Mouse (Mus musculus): ENCODE results near the gene Ehmt2.
"Not testable (repeated sequence)": the region's sequence is repeated elsewhere in the genome, so short reads cannot be mapped to it uniquely, and the experiment has no call there.

The Ehmt2 gene

DNA sequence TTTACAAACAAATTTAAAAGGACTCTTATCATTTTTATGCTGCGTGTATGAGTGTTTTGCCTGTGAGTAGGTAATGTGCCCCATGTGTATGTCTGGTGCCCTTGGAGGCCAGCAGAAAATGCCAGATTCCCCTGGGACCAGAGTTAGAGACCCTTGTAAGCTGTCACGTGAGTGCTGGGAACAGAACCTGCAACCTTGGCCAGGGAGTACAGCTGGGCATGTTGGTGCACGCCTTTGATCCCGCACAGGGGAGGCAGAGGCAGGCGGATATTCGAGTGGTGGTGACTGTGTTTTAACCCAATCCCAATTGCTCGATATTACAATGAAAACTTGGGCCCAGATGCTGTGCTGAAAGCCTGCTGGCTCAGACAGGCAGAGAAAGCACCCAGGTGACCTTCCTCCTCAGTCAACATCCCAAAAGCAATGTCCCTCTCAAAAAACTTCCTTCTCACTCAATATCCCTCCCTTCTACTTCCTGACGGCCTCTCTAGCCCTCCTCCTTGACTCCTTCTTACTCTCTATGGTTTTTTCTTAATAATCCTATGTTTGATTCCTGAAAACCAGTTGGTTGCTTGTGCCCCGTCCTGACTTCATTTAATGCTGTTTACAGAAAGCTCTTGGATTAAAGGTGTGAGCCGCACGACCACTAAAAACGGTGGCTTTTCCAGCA lies 8.1 kb upstream of the Ehmt2 start:
- CTCF ChIA-PET = no interaction called here

DNA sequence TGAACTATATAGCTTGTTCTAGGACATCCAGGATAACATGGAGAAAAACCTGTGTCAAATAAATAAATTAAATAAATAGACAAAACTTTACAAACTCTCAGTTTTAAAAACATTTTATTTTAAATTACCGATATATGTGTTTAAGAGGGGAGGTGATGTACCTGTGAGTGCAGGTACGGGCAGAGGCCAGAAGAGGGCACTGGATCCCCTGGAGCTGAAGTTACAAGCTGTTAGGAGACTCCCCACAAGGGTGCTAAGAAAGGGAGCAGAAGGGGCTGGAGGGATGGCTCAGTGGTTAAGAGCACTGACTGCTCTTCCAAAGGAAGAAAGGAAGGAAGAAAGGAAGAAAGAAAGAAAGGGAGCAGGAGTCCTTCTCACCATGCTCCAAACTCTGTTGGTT lies 6.9 kb upstream of the Ehmt2 start:
- CTCF ChIA-PET = interaction anchor here (0.5 to 0.7 kb wide), 2 partner anchors 8 to 51 kb away, joined by 4 to 7 read pairs; no protein-coding TSS in a partner anchor

DNA sequence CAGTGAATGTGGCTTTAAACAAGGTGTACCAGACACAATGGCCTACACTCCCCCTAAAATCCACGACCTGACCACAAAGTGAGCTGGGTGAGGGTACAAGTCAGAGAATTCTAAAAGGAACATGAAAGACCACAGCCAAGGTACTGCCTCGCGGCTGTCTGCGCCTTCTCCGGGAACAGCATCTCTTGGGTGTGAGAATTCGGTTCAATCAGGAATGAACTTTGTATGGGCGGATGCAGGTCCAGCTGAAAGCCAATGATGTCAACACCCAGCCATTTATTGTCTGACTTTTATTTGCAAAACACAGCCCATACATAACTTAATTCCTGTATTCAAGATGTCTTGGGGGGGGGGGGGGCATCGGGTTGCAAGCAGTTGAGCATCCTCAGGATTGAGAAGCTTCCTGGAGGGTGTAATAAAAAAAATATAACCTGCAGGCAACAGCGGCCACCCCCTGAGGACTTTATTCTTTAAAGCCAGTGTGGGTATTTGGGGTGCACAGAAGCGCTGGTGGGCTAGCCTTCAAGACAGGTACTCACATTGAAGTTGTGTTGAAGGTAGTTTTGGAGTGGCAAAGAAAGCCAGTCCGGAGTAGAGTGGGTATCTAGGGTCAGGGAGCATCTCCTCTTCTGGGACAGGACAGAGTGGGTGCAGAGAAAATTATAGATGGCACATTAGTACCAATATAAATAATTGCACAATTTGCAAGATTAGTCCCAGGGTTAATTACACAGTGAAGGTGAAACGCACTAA lies 5.0 kb upstream of the Ehmt2 start:
- CTCF ChIA-PET = interaction anchor here (0.6 kb wide), 2 partner anchors 31 to 80 kb away, joined by 3 to 4 read pairs; no protein-coding TSS in a partner anchor

DNA sequence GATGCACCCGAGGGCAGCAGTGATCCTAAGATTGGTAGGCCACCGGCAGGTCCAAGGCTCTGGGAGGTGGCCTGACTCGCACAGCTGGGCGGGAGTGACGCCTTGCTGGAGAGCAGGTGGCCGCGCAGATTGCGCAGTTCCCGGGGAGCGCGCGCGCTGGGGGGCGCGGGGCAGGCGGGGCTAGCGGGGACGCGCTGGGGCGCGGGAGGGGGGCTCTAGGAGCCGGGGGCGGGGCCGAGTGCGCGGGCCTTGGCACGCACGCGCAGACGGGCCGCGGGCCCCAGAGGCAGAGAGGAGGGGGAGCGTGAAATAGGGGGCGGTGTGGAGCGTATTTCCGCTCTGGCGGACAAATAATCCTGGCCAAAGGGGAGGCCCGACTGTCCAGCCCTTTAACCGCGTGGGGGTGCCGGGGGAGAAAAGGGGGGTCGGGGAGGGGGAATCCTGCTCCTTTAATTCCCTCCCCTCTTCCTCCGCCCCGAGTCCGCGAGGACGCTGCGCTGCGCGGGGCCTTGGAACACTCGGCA lies 4.1 kb upstream of the Ehmt2 start:
- CTCF ChIA-PET = no interaction called here

DNA sequence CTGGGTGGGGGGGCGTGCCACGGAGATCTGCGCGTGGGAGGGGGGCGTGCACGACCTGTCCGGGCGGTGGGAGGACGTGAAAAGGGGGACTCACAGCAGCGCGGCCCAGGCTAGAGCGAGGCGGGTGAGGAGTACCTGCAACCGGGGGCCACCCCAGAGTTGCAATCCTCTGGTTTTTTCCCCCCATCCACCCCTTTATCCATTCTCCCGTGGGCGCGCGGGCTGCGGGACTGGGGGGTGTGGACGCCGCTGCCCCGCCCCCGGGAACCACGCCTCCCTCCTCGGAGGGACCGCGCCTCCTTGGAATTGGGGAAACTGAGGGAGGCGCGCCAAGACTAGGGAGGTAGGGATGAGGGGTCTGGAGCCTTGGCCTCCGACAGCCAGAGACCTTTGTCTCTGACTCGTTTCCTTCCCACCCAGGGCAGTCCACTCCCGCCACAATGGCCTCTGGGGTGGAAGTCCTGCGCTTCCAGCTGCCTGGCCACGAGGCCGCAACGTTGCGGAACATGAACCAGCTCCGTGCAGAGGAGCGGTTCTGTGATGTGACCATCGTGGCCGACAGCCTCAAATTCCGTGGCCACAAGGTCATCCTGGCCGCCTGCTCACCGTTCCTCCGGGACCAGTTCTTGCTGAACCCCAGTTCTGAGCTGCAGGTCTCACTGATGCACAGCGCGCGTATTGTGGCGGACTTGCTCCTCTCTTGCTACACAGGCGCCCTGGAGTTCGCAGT lies 3.3 kb upstream of the Ehmt2 start:
- CTCF ChIA-PET = no interaction called here

DNA sequence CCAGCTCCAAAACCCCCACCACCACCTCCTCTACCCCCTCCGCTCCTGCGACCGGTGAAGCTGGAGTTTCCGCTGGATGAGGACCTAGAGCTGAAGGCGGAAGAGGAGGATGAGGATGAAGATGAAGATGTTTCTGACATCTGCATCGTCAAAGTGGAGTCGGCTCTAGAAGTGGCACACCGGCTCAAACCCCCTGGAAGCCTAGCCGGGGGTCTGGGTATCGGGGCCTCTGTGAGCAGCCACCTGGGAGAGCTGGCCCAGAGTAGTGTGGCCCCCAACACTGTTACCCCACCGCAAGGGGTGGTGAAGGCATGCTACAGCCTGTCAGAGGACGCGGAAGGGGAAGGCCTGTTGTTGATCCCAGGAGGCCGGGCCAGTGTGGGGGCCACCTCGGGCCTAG lies 2.5 kb upstream of the Ehmt2 start:
- CTCF ChIA-PET = no interaction called here

DNA sequence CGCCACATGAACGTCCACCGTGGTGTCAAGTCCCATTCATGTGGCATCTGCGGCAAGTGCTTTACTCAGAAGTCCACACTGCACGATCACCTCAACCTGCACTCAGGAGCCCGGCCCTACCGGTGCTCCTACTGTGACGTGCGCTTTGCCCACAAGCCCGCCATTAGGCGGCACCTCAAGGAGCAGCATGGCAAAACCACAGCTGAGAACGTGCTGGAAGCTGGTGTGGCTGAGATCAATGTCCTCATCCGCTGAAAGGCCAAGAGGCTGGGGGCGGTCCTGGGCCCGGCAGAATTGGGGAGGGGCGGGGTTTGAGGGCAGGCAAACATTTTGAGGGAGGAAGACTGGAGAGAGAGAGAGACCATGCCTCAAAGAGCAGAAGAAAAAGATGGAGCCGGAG lies 1.9 kb upstream of the Ehmt2 start:
- CTCF ChIA-PET = no interaction called here

DNA sequence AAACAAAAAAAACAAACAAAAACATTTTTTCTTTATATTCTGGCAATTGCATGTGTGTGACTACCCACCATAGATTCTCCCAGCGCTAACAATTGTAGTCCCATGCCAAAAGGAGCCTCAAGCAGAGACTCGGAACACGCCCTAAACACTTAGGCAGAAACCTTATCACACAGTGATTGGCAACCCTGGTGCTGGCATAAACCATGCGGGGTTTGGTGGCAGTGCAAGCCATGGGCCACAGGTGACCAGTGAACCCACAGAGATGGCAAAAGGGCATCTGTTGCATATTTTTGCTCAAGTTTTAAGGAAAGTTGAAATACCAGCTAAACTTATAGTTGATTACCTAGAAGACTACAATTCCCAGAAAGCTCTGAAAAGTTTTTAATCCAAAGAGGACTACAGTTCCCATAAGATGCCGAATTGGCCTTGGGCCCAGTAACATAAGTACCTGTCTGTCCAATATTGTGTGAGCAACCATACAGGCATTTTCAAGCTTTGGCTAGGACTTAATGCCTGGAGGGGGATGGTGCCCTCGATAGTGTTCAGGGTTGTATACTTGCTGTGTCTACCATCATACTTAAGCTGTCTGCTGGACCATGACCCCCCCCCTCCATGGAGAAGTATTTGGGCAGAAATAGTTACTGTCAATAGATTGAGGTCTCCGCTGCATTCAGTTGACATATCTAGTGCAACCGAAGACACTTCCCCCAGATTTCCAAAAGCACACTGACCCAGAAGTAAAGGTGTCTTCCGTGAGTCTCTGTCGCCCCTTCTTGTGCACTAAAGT lies 703 bp upstream of the Ehmt2 start:
- CTCF ChIA-PET = interaction anchor here (1.5 kb wide), 1 partner anchor 15 kb away, joined by 6 read pairs; no protein-coding TSS in a partner anchor

DNA sequence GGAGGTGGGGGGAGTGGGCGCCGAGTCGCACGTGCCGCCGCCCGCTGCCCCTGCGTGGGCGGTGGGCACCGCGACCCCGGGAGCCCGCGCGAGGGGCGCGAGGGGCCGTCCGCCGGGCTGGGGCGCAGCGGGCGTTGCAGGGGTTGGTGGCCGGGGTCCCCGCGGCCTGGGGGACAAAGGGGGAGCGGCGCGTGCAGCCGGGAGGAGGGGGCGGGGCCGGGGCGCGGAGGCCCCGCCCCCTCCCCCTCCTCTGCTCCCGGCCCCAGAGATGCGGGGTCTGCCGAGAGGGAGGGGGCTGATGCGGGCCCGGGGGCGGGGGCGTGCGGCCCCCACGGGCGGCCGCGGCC lies 410 bp downstream of the Ehmt2 start:
- CTCF ChIA-PET = interaction anchor here (0.6 kb wide), 1 partner anchor 28 kb away, joined by 4 read pairs; no protein-coding TSS in a partner anchor

DNA sequence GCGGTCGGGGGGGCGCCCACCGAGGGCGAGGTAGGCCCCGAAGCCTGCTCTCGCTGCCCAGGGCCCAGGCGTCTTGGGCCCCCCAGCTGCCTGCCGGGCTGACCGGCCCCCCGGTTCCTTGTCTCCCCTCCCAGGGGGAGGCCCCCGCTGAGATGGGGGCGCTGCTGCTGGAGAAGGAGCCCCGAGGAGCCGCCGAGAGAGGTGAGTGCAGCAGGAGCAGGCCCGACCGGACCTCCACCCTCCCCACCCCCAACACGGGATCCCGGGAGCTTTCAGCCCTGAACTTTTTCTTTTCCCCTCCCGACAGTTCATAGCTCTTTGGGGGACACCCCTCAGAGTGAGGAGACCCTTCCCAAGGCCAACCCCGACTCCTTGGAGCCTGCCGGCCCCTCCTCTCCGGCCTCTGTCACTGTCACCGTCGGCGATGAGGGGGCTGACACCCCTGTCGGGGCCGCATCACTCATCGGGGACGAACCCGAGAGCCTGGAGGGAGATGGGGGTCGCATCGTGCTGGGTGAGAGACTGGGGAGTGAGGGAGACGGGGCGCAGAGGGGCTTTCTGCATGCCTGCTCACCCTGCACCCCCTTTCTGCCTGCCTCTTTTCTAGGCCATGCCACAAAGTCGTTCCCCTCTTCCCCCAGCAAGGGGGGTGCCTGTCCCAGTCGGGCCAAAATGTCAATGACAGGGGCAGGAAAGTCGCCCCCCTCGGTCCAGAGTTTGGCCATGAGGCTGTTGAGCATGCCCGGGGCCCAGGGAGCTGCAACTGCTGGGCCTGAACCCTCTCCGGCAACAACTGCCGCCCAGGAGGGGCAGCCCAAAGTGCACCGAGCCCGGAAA lies 1.0 kb downstream of the Ehmt2 start:
- CTCF ChIA-PET = interaction anchor here (0.5 to 0.6 kb wide), 2 partner anchors 8 to 29 kb away, joined by 4 read pairs; no protein-coding TSS in a partner anchor

DNA sequence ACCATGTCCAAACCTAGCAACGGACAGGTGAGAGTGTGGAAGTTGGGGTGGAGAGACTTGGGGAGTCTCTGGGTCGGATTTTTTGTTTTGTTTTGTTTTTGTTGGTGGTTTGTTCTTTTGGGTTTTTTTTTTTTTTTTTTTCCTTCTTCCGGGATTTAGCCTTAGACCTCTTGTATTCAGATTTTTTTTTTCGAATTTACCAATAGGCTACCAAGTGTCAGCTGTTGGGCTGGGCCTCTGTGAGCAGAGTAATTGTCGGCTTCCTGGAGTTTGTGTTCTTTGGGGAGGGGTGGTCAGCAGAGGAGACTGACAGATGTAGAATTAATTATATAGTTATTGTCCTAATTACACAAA lies 1.6 kb downstream of the Ehmt2 start:
- CTCF ChIA-PET = interaction anchor here (0.7 kb wide), 1 partner anchor 48 kb away, joined by 18 read pairs; no protein-coding TSS in a partner anchor

DNA sequence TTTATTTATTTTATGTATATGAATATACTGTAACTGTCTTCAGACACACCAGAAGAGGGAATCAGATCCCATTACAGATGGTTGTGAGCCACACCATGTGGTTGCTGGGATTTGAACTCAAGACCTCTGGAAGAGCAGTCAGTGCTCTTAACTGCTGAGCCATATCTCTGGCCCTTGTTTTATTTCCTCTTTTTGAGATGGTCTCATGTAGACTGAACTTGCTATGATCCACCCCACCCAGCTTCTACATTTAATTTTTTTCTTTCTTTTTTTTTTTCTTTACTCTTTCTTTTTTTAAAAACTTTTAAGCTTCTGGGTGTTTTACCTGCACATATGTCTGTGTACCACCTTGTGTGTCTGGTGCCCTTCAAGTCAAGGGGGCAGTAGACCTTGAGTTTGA lies 2.6 kb downstream of the Ehmt2 start:
- CTCF ChIA-PET = not testable (repeated sequence)

DNA sequence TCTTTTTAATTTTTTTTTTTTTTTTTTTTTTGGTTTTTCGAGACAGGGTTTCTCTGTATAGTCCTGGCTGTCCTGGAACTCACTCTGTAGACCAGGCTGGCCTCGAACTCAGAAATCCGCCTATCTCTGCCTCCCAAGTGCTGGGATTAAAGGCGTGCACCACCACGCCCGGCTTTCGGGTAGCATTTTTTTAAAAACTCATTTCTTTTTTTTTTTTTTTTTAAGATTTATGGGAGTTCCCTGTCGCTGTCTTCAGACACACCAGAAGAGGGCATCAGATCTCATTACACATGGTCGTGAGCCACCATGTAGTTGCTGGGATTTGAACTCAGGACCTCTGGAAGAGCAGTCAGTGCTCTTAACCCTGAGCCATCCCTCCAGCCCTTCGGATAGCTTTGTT lies 3.7 kb downstream of the Ehmt2 start:
- CTCF ChIA-PET = interaction anchor here (0.6 to 0.7 kb wide), 2 partner anchors 64 to 353 kb away, joined by 3 to 4 read pairs; no protein-coding TSS in a partner anchor

DNA sequence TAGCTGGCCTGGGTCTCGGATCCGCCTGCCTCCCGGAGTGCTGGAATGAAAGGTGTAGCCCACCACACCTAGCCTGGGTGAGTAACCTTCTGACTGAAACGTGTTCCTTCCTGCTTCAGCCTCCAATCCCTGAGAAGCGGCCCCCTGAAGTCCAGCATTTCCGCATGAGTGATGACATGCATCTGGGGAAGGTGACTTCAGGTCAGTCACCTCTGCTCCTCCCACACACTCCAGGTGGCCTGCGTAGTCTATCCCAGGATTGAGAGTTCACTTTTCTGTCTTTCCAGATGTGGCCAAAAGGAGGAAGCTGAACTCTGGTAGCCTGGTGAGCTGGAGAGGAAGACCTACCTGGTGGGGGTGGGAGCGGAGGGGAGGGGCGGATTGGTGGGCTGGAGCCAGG lies 4.6 kb downstream of the Ehmt2 start:
- CTCF ChIA-PET = no interaction called here

DNA sequence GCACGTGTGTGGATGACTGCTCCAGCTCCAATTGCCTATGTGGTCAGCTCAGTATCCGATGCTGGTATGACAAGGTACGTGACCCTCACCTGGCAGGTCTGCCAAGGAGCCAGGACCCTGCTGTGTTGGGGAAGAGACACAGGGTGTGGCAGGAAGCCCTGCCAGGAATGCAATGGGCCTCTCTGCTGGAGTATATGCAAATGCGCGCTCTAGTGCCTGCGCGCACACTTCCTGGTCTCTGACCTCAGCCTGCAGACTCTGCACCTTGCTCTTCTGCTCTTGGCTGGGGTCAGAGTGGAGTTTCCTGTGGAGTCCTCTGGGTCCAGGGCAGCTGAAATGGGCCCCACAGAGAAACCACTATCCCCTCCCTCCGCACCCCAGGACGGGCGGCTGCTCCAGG lies 12.7 kb downstream of the Ehmt2 start:
- CTCF ChIA-PET = interaction anchor here (0.5 to 1.8 kb wide), 2 partner anchors 32 to 54 kb away, joined by 3 to 7 read pairs; no protein-coding TSS in a partner anchor

DNA sequence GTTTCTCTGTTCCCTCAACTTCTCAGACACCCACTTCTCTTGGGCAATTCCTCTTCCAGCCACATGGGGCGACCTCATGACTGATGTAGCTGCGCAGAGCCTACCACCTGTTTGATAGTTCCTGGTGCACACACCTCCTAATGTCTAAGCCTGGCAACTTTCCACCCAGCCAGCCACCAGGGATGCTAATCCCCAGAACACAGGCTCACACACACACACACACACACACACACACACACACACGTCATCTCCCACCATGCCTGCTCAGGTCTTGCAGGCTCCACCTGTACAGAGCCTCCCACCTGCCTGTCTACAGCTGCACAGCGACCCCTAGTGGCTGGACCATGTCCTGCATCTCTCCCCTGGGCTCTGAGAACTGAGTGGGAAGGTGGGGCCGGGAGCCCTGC lies 13.7 kb downstream of the Ehmt2 start:
- CTCF ChIA-PET = interaction anchor here (0.6 to 1.8 kb wide), 4 partner anchors 14 to 1194 kb away, joined by 3 to 7 read pairs (median 4); partner anchors contain the start of genes C2 and Cfb

DNA sequence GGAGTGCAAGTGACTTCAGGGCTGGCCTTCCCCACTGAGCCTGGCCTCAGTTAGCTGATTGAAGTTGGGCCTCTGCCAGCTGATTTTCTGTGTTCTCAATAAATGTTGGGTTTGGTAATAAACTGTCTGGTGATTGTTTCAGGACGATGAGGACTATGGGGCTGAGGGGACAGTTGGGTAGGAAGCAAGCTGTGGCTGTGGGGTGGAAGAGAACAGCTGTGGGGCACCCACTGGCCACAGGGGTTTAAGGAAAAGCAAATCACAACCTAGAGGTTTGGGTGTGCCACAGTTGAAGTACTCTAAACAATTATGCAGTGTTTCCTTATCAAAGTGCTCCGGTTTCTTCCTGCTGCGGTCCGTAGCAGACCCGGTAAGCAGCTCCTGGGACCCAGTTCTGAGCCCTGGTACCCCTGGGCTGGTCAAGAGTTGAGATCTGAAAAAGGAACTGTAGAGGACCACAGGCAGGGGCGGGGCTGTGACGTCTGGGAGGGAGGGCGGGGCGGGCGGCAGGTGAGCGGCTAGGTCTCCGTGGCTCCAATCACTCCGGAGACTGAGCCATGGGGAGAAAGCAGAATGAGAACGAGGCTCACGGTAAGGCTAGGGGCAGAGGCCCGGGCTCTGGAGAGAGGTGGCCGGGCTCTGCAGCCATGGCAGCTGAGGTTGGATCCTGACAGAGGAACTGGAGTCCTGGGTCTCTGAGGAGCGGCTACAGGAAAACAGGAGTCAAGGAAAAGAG lies 15.8 kb downstream of the Ehmt2 start, which contains the start of gene Slc44a4:
TSS of gene Slc44a4 (plus strand) at position 537 of the 736 bp plus-strand sequence.
- CTCF ChIA-PET = no interaction called here

DNA sequence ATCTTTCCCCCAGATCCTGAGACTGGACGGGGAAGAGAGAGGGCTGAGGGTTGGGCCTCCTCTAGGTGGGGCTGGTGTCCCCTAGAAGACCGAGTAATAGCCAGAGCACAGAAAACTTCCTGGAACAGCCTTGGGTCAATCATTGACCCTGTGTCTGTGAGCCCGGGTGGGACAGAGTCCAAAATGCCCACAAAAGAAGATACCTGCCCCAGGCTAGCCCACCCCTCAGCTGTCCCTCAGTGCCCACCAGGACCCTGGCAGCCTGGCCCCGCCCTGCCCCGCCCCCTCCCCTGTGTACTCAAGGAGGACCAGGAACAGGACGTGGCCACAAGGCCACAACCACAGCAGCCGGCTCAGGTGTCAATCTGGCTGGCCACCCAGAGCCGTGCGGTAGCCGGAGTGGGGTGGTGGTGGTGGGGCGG lies 17.2 kb downstream of the Ehmt2 start:
- CTCF ChIA-PET = interaction anchor here (1.2 kb wide), 1 partner anchor 9 kb away, joined by 3 read pairs; no protein-coding TSS in a partner anchor

DNA sequence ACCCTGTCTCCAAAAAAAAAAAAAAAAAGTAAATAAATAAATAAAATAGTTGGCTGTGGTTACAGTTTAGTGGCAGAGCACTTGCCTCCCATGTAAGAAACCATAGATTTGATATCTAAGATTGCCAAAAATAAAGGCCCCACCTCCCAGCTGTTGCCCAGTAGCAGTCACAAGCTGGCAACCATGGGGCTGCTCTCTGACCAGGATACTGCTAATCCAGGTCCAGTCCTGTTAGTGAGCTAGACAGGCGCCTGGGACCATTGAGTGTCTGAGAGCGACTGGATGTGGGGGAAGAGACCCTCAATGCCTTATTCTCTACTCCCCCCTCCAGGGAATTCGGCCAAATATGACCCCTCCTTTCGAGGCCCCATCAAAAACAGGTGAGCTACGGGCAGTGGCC lies 18.0 kb downstream of the Ehmt2 start:
- CTCF ChIA-PET = interaction anchor here (0.5 to 1.2 kb wide), 2 partner anchors 8 to 46 kb away, joined by 3 to 9 read pairs; no protein-coding TSS in a partner anchor

Measured in spleen, embryonic (tissue).